Mouse (Mus musculus): ENCODE measurements around the gene Eno3.

- TF ChIP-seq POLR2AphosphoS5 (IDR thresholded peaks at IDR 0.05; ENCODE audit: borderline replicate concordance, low read depth, low read length) = no peak
- no peak for TF ChIP-seq CTCF (IDR thresholded peaks at IDR 0.05 in 2 of 3, conservative IDR thresholded peaks at IDR 0.05 in 1 of 3; ENCODE audit: control insufficient read depth in 1 of 3, insufficient read depth in 1 of 3, low read depth in 2 of 3, low read length in 3 of 3, poor library complexity in 1 of 3, severe bottlenecking in 1 of 3)
- no peak for TF ChIP-seq ZKSCAN1 (IDR thresholded peaks at IDR 0.05; ENCODE audit: low read depth, low read length)
Observed at GRCm38 (mm10) chr11:70628431-70628830, 28.6 kb upstream of the Eno3 start.

Data from MEL (cell line).